Mouse (Mus musculus) E14TG2a.4 (cell line): ENCODE data around the gene Pate3.

ENCODE experiments used
- CTCF ChIP-seq: conservative IDR thresholded peaks from 2 replicates; pipeline ENCODE4 v1.5.1; 2014; ENCODE audit warnings: low read length
- NANOG ChIP-seq: IDR thresholded peaks from 2 replicates; pipeline ENCODE4 v1.6.1; 2014; ENCODE audit warnings: borderline replicate concordance, low read length, mixed read lengths
- POU5F1 ChIP-seq: IDR thresholded peaks from 2 replicates; pipeline ENCODE4 v1.6.1; 2014; ENCODE audit warnings: low read length, borderline replicate concordance

GRCm38 (mm10) chr9:35648102-35648501, at the start of gene Pate3:
- TF ChIP-seq CTCF, result no peak
- TF ChIP-seq NANOG, result no peak
- TF ChIP-seq POU5F1, result no peak
